Mouse (Mus musculus) thymus, adult 2 months (tissue): ENCODE data around the gene Gm4307.
"Not testable (repeated sequence)": the region's sequence is repeated elsewhere in the genome, so short reads cannot be mapped to it uniquely, and the experiment has no call there.

Experiments used
- CTCF ChIP-seq: fragments of 200-500 bp; IDR thresholded peaks from 2 replicates; pipeline ENCODE4 v1.5.1; 2012; ENCODE audit warnings: mild to moderate bottlenecking, control low read depth, low read length, moderate library complexity, borderline replicate concordance; ENCODE audit not compliant: control insufficient read depth, poor library complexity, insufficient read depth; ENCODE audit errors: extremely low read depth
- POLR2A ChIP-seq: fragments of 200-500 bp; IDR thresholded peaks from 2 replicates; pipeline ENCODE4 v1.6.1; 2012; ENCODE audit warnings: mild to moderate bottlenecking, low read length, control low read depth, moderate library complexity; ENCODE audit not compliant: control insufficient read depth, poor library complexity, insufficient read depth; ENCODE audit errors: extremely low read depth

DNA sequence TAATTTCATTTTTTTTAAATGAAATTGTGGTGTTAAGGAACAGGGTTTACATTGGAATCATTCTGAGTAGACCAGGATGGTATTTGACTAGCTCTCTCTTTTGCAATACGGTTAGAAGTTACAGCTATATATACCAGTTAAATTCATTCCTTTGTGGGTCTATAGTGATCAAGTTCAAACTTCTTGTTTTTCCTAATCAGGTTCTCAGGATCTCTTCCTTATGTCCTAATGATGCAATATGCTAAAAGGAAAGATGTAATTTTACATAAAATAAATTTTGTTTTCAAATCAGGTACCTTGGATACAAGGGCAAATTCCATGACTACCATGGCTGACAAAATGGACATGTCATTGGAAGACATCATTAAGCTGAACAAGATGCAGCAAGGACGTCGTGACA lies 10.3 kb upstream of the Gm4307 start, which contains the start of gene Gm4305:
- not testable (repeated sequence) for TF ChIP-seq CTCF, POLR2A
